Mouse (Mus musculus) kidney, postnatal 4 days (tissue): ENCODE measurements around the gene Pes1.
"Not testable (repeated sequence)": the region's sequence is repeated elsewhere in the genome, so short reads cannot be mapped to it uniquely, and the experiment has no call there.

Source experiments
- DNase-seq, 2 experiments: peaks; one replicate each; pipeline ENCODE4 v3.0.0; 2021; ENCODE audit warnings: mixed read lengths in 2 of 2

Gene Pes1

GRCm38 (mm10) chr11:4012616-4013015, 48.8 kb downstream of the Pes1 start:
- DNase-seq: no peak

- DNase-seq: not testable (repeated sequence)
Measured at GRCm38 (mm10) chr11:4015796-4016195, 52.0 kb downstream of the Pes1 start.

- DNase-seq: not testable (repeated sequence)
Measured at GRCm38 (mm10) chr11:4022111-4022510, 58.3 kb downstream of the Pes1 start.

- no peak for DNase-seq
Measured at GRCm38 (mm10) chr11:4023321-4023720, 59.5 kb downstream of the Pes1 start.

- DNase-seq: no peak
Measured at GRCm38 (mm10) chr11:4027066-4027465, 63.3 kb downstream of the Pes1 start.

- no peak for DNase-seq
Measured at GRCm38 (mm10) chr11:4027561-4028334, 64.0 kb downstream of the Pes1 start.

- DNase-seq: no peak
Measured at GRCm38 (mm10) chr11:4029343-4029742, 65.6 kb downstream of the Pes1 start.
